Mouse (Mus musculus) brown adipose tissue, adult 24 weeks (tissue): ENCODE results near the gene Gm17535. TPM values are rescaled to one million over a fixed set of nuclear protein-coding genes. Genes with fewer than 3 reads are reported as not detected.

Experiments used
- polyA plus RNA-seq: library from polyadenylated mRNA; stranded (reverse); fragments of >200 nt; gene quantifications from 2 replicates; pipeline ENCODE4 v1.2.4, GENCODE M21; 2012; ENCODE audit not compliant: missing spikeins, insufficient read depth, insufficient read length

The Gm17535 gene
- polyA plus RNA-seq, 1 experiment = not detected

Other genes starting within 250 kb of the Gm17535 start
- 1.9 TPM in 1 of 2 replicates, not detected in the other for gene Gm10722, start 33.7 kb upstream of the Gm17535 start, polyA plus RNA-seq
- gene Gm11168, start 31.3 kb upstream of the Gm17535 start, polyA plus RNA-seq = 4.2 and 7.4 TPM in 2 replicates
- not detected in 2 replicates for gene Gm10721, start 21.5 kb upstream of the Gm17535 start, polyA plus RNA-seq
- gene Gm10720, start 18.9 kb upstream of the Gm17535 start, polyA plus RNA-seq = not detected in 2 replicates
- gene Gm10719, start 17.2 kb upstream of the Gm17535 start, polyA plus RNA-seq = 3.7 and 4.8 TPM in 2 replicates
- gene Gm10718, start 11.1 kb upstream of the Gm17535 start, polyA plus RNA-seq = not detected in 2 replicates
- gene Gm10717, start 9.2 kb upstream of the Gm17535 start, polyA plus RNA-seq = 4.8 and 8.6 TPM in 2 replicates
- gene Gm10715, start 2.3 kb downstream of the Gm17535 start, polyA plus RNA-seq = not detected in 2 replicates